Mouse (Mus musculus) testis, adult 2 months (tissue): ENCODE measurements at regions not wholly inside any gene's neighbourhood (a gene's known extent, or its start where the extent isn't known, plus 50 kb on each side); places are given as distances from the start of the nearest gene placed in this dataset.

Experiments
- H3K27ac ChIP-seq: fragments of 200-500 bp; 2 replicates; pipeline ENCODE4 v1.5.1; 2012; ENCODE audit warnings: low read depth, low read length; ENCODE audit not compliant: control insufficient read depth, insufficient read depth
- H3K27me3 ChIP-seq: fragments of 200-500 bp; 2 replicates; pipeline ENCODE4 v1.6.1; 2012; ENCODE audit warnings: mild to moderate bottlenecking, low read length, moderate library complexity; ENCODE audit not compliant: control insufficient read depth, insufficient read depth
- H3K36me3 ChIP-seq: fragments of 200-500 bp; 2 replicates; pipeline ENCODE4 v1.6.1; 2012; ENCODE audit warnings: mild to moderate bottlenecking, low read length; ENCODE audit not compliant: control insufficient read depth, insufficient read depth
- H3K4me1 ChIP-seq: fragments of 200-500 bp; 2 replicates; pipeline ENCODE4 v1.6.1; 2012; ENCODE audit warnings: low read length; ENCODE audit not compliant: control insufficient read depth, insufficient read depth
- H3K4me3 ChIP-seq: fragments of 200-500 bp; 2 replicates; pipeline ENCODE4 v1.5.1; 2012; ENCODE audit warnings: low read depth, mild to moderate bottlenecking, low read length, moderate library complexity, mixed read lengths; ENCODE audit not compliant: control insufficient read depth
- CTCF ChIP-seq: fragments of 200-500 bp; IDR thresholded peaks from 2 replicates; pipeline ENCODE4 v1.5.1; 2012; ENCODE audit warnings: low read depth, mild to moderate bottlenecking, inconsistent platforms, low read length, moderate library complexity; ENCODE audit not compliant: control insufficient read depth, insufficient read depth, insufficient replicate concordance
- POLR2A ChIP-seq: fragments of 200-500 bp; IDR thresholded peaks from 2 replicates; pipeline ENCODE4 v1.6.1; 2012; ENCODE audit warnings: low read depth, mild to moderate bottlenecking, inconsistent platforms, low read length, moderate library complexity; ENCODE audit not compliant: control insufficient read depth

GRCm38 (mm10) chr12:32291962-32292748 is 83.7 kb upstream of the Pik3cg start:
- peak overlapping the region; percentile 84 for H3K4me3 ChIP-seq
- H3K4me1 ChIP-seq: peaks cover 2% of the 10 kb centered on the region
- no peaks in the 10 kb centered on the region for H3K27me3 ChIP-seq
- H3K27ac ChIP-seq: no peak overlapping the region
- no peaks in the 10 kb centered on the region for H3K36me3 ChIP-seq
- TF ChIP-seq CTCF (peak; percentile 93), POLR2A (no peak)

GRCm38 (mm10) chr12:32292749-32293128 is 84.3 kb upstream of the Pik3cg start:
- Histone ChIP-seq H3K27me3 (no peaks in the 10 kb centered on the region), H3K27ac (no peak overlapping the region), H3K4me3 (no peak overlapping the region), H3K36me3 (no peaks in the 10 kb centered on the region), H3K4me1 (peaks cover 2% of the 10 kb centered on the region)
- TF ChIP-seq POLR2A: no peak

GRCm38 (mm10) chr12:32297431-32297830 is 81.1 kb upstream of the Ccdc71l start:
- Histone ChIP-seq H3K27me3 (no peaks in the 10 kb centered on the region), H3K27ac (no peak overlapping the region), H3K36me3 (no peaks in the 10 kb centered on the region), H3K4me3 (peak overlapping the region; percentile 63), H3K4me1 (peaks cover 2% of the 10 kb centered on the region)
- TF ChIP-seq POLR2A: no peak

- Histone ChIP-seq H3K4me3 (no peak overlapping the region), H3K4me1 (peaks cover 2% of the 10 kb centered on the region), H3K27me3 (no peaks in the 10 kb centered on the region), H3K36me3 (no peaks in the 10 kb centered on the region), H3K27ac (no peak overlapping the region)
- no peak for TF ChIP-seq CTCF
- no peak for TF ChIP-seq POLR2A
Measured at GRCm38 (mm10) chr12:32299714-32300113, 78.8 kb upstream of the Ccdc71l start.

- no peak for TF ChIP-seq CTCF
- TF ChIP-seq POLR2A: no peak
Measured at GRCm38 (mm10) chr12:32305736-32306135, 72.8 kb upstream of the Ccdc71l start.

GRCm38 (mm10) chr12:32306326-32306725 is 72.2 kb upstream of the Ccdc71l start:
- Histone ChIP-seq H3K4me1 (no peaks in the 10 kb centered on the region), H3K36me3 (no peaks in the 10 kb centered on the region), H3K27ac (no peak overlapping the region), H3K27me3 (no peaks in the 10 kb centered on the region), H3K4me3 (no peak overlapping the region)
- no peak for TF ChIP-seq POLR2A
- no peak for TF ChIP-seq CTCF

More at GRCm38 (mm10) chr12:32305736-32306135, 72.8 kb upstream of the Ccdc71l start:
- H3K4me3 ChIP-seq: no peak overlapping the region
- H3K27ac ChIP-seq: no peak overlapping the region
- no peaks in the 10 kb centered on the region for H3K27me3 ChIP-seq
- H3K4me1 ChIP-seq: no peaks in the 10 kb centered on the region
- no peaks in the 10 kb centered on the region for H3K36me3 ChIP-seq

- H3K27me3 ChIP-seq: no peaks in the 10 kb centered on the region
- H3K4me1 ChIP-seq: no peaks in the 10 kb centered on the region
- no peak overlapping the region for H3K27ac ChIP-seq
- TF ChIP-seq CTCF (no peak), POLR2A (no peak)
- no peak overlapping the region for H3K4me3 ChIP-seq
- H3K36me3 ChIP-seq: no peaks in the 10 kb centered on the region
Measured at GRCm38 (mm10) chr12:32307280-32308006, 71.1 kb upstream of the Ccdc71l start.
